Mouse (Mus musculus) left cerebral cortex, postnatal 25 days (tissue): ENCODE results near the gene Efna5. TPM values are rescaled to one million over a fixed set of nuclear protein-coding genes. Genes with fewer than 3 reads are reported as not detected.

ENCODE experiments used
- DNase-seq, 2 experiments: peaks; one replicate each; pipeline ENCODE4 v3.0.0; 2022; ENCODE audit warnings: low spot score in 2 of 2, mixed read lengths in 1 of 2
- intact Hi-C: fragments of 180-260 bp; cut with DNase I; formaldehyde crosslinking; loops from one replicate; pipeline ENCODE4 v1.15.1; 2025
- total RNA-seq, 2 experiments: library from RNA; stranded (reverse); gene quantifications; 2 replicates each; pipeline ENCODE4 v1.2.3; 2021

Gene Efna5
- total RNA-seq, 2 experiments from 2014 or later: 32.8 to 41.5 TPM

GRCm38 (mm10) chr17:62590685-62591460 is 290.2 kb downstream of the Efna5 start:
- intact Hi-C loops: loop anchor here (10.0 kb wide), 1 partner anchor 294 kb away; the partner anchor contains the start of gene Efna5
- DNase-seq: peak; percentile 16 to 67

- DNase-seq: peak in 1 of 2 experiments; percentile 37
- intact Hi-C loops: no loop called here
These were observed 301.0 kb downstream of the Efna5 start for GRCm38 (mm10) chr17:62580127-62580526.

- DNase-seq: no peak
- intact Hi-C loops: no loop called here
These were observed 301.5 kb downstream of the Efna5 start for GRCm38 (mm10) chr17:62579618-62580017.

GRCm38 (mm10) chr17:62574499-62575265 is 306.4 kb downstream of the Efna5 start:
- intact Hi-C loops: no loop called here
- DNase-seq: no peak

- intact Hi-C loops: no loop called here
- DNase-seq: peak; percentile 17 to 79
These were observed 311.0 kb downstream of the Efna5 start for GRCm38 (mm10) chr17:62570101-62570500.

GRCm38 (mm10) chr17:62568019-62568418 is 313.1 kb downstream of the Efna5 start:
- intact Hi-C loops: no loop called here

GRCm38 (mm10) chr17:62565632-62566031 is 315.5 kb downstream of the Efna5 start:
- no peak for DNase-seq
- intact Hi-C loops: no loop called here

More at GRCm38 (mm10) chr17:62568019-62568418, 313.1 kb downstream of the Efna5 start:
- DNase-seq: no peak

- no peak for DNase-seq
- intact Hi-C loops: no loop called here
These were observed 318.7 kb downstream of the Efna5 start for GRCm38 (mm10) chr17:62562439-62562838.

GRCm38 (mm10) chr17:62557215-62557614 is 323.9 kb downstream of the Efna5 start:
- intact Hi-C loops: no loop called here
- no peak for DNase-seq
